Mouse (Mus musculus) forelimb bud, embryonic 11.5 days (tissue): ENCODE results near the gene Akap2.

ENCODE experiments used
- DNase-seq: peaks from one replicate; pipeline ENCODE4 v3.0.0-alpha.2; 2012; ENCODE audit warnings: low read depth, low spot score

The Akap2 gene

GRCm38 (mm10) chr4:57833060-57833459 is 115.6 kb downstream of the Akap2 start:
- no peak for DNase-seq

- no peak for DNase-seq
Observed at GRCm38 (mm10) chr4:57834141-57834540, 116.7 kb downstream of the Akap2 start.

- no peak for DNase-seq
Observed at GRCm38 (mm10) chr4:57837089-57837488, 119.6 kb downstream of the Akap2 start.

- no peak for DNase-seq
Observed at GRCm38 (mm10) chr4:57839343-57839742, 121.9 kb downstream of the Akap2 start.

- no peak for DNase-seq
Observed at GRCm38 (mm10) chr4:57841911-57842310, 124.5 kb downstream of the Akap2 start.

GRCm38 (mm10) chr4:57842472-57843305 is 125.2 kb downstream of the Akap2 start:
- DNase-seq = no peak

GRCm38 (mm10) chr4:57845031-57845431 is 127.6 kb downstream of the Akap2 start:
- peak; percentile 84 for DNase-seq

GRCm38 (mm10) chr4:57845541-57846210 is 128.2 kb downstream of the Akap2 start:
- no peak for DNase-seq

- DNase-seq = peak; percentile 90
Observed at GRCm38 (mm10) chr4:57846381-57846990, 129.0 kb downstream of the Akap2 start.

GRCm38 (mm10) chr4:57846991-57847422 is 129.6 kb downstream of the Akap2 start:
- peak; percentile 61 for DNase-seq

GRCm38 (mm10) chr4:57847676-57848075 is 130.2 kb downstream of the Akap2 start:
- no peak for DNase-seq

GRCm38 (mm10) chr4:57849465-57849864 is 132.0 kb downstream of the Akap2 start:
- DNase-seq = no peak

- DNase-seq = peak; percentile 43
Observed at GRCm38 (mm10) chr4:57851731-57852130, 134.3 kb downstream of the Akap2 start.

- DNase-seq = no peak
Observed at GRCm38 (mm10) chr4:57852461-57853040, 135.1 kb downstream of the Akap2 start.

GRCm38 (mm10) chr4:57854181-57854580 is 136.7 kb downstream of the Akap2 start:
- no peak for DNase-seq

- no peak for DNase-seq
Observed at GRCm38 (mm10) chr4:57855281-57855941, 138.0 kb downstream of the Akap2 start.

- DNase-seq = no peak
Observed at GRCm38 (mm10) chr4:57856673-57857072, 139.2 kb downstream of the Akap2 start.

- no peak for DNase-seq
Observed at GRCm38 (mm10) chr4:57860204-57860611, 142.8 kb downstream of the Akap2 start.

- DNase-seq = no peak
Observed at GRCm38 (mm10) chr4:57861166-57861565, 143.7 kb downstream of the Akap2 start.

GRCm38 (mm10) chr4:57861856-57862255 is 144.4 kb downstream of the Akap2 start:
- DNase-seq = no peak

- no peak for DNase-seq
Observed at GRCm38 (mm10) chr4:57862269-57862986, 145.0 kb downstream of the Akap2 start.
